Mouse (Mus musculus): Measurements from ENCODE around the gene Tmem98. TPM values are rescaled to one million over a fixed set of nuclear protein-coding genes. Genes with fewer than 3 reads are reported as not detected.

Tmem98 gene
- polyA plus RNA-seq (2015; fragmentation: Nextera tagmentation; extraction: Ambion mirVana), result 126 and 129 TPM in 2 replicates

DNA sequence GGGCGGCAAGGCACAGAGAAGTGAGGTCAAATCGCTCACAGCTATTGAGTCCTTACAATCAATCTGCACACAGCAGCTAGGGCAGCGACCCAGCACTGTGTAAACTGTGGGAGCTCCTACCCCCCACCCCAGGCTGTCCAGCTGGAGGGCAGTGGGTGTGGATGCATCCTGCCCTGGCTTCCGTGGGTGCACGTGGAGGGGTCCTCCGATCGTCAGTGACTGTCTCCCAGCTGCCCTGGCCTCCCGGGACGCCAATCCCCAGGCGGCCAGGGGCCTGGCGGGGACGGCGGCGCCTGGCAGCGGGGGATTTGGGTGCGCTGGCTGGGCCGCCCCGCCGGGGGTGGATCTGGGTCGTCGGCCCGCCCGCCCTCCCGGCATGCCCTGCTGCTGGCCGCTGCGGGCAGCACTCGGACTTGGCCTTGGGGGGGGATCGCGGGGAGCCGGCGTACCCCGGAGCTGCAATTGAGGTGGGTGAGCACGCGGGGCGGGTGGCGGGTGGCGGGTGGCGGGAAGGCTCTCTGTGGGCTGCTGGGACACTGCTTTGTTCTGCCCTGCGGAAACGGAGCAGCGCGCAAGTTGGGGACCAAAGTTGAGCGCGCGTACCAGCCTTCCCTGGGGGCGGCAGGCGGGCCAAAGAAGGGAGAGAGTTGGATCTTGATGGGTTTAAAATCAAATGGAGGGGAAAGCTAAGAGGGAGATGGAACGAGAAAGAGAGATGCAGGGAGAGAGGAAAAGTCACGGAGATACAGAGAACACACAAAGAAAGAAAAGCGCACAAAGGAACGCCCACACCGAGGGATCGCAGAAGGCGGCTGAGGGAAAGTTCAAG is at the start of gene Tmem98:
Gene Tmem98 (plus strand): TSS at position 183 of the 829 bp plus-strand sequence.
- 1% methylated on average over 37 of the region's 54 CpGs for WGBS
- DNase-seq (ENCODE audit: low spot score), result peak; percentile 81
- H3K4me3 ChIP-seq (ENCODE audit: low read depth, low read length), result peak within 1 kb of the TSS; percentile 53

GRCm38 (mm10) chr11:80761285-80761974 is 48.5 kb upstream of the Tmem98 start:
- Histone ChIP-seq H3K9me3 (ENCODE audit: control insufficient read depth, low read length) (no peaks in the 10 kb centered on the region), H3K4me1 (replicated peaks; ENCODE audit: control insufficient read depth, insufficient read depth) (no peaks in the 10 kb centered on the region), H3K4me3 (ENCODE audit: low read depth, low read length) (no peak overlapping the region), H3K9ac (ENCODE audit: low read length) (no peak overlapping the region), H3K36me3 (ENCODE audit: control insufficient read depth, insufficient read depth, low read length) (no peaks in the 10 kb centered on the region), H3K4me2 (replicated peaks; ENCODE audit: low read depth) (no peak overlapping the region), H3K27ac (replicated peaks) (no peak overlapping the region), H3K27me3 (ENCODE audit: control insufficient read depth, insufficient read depth, low read length) (no peaks in the 10 kb centered on the region)
- 62% methylated on average over 3 of the region's 3 CpGs for WGBS
- no peak for ATAC-seq (ENCODE audit: low FRiP score, low TSS enrichment)
- no peak for DNase-seq (ENCODE audit: low spot score)
- no peak for TF ChIP-seq CTCF (IDR thresholded peaks at IDR 0.05; ENCODE audit: low read depth)
- TF ChIP-seq EP300 (optimal IDR thresholded peaks at IDR 0.05), result no peak

More for the DNA sequence above, at the start of gene Tmem98:
- Histone ChIP-seq H3K36me3 (ENCODE audit: control insufficient read depth, insufficient read depth, low read length) (no peaks in the 10 kb centered on the region), H3K27ac (replicated peaks) (peak within 1 kb of the TSS; percentile 89), H3K9ac (ENCODE audit: low read length) (peak within 1 kb of the TSS; percentile 72), H3K9me3 (ENCODE audit: control insufficient read depth, low read length) (no peaks in the 10 kb centered on the region), H3K27me3 (ENCODE audit: control insufficient read depth, insufficient read depth, low read length) (no peaks in the 10 kb centered on the region), H3K4me2 (replicated peaks; ENCODE audit: low read depth) (peak within 1 kb of the TSS; percentile 95), H3K4me1 (replicated peaks; ENCODE audit: control insufficient read depth, insufficient read depth) (peaks cover 3% of the 10 kb centered on the region; the same call in 1 of the 2 replicates)
- peak; percentile 75 for ATAC-seq (ENCODE audit: low FRiP score, low TSS enrichment)
- TF ChIP-seq CTCF (IDR thresholded peaks at IDR 0.05; ENCODE audit: low read depth) (no peak), EP300 (optimal IDR thresholded peaks at IDR 0.05) (no peak)

GRCm38 (mm10) chr11:80762066-80762465 is 47.9 kb upstream of the Tmem98 start:
- TF ChIP-seq EP300 (optimal IDR thresholded peaks at IDR 0.05) (no peak), CTCF (IDR thresholded peaks at IDR 0.05; ENCODE audit: low read depth) (no peak)
- Histone ChIP-seq H3K27ac (replicated peaks) (no peak overlapping the region), H3K4me2 (replicated peaks; ENCODE audit: low read depth) (no peak overlapping the region), H3K36me3 (ENCODE audit: control insufficient read depth, insufficient read depth, low read length) (no peaks in the 10 kb centered on the region), H3K9ac (ENCODE audit: low read length) (no peak overlapping the region), H3K27me3 (ENCODE audit: control insufficient read depth, insufficient read depth, low read length) (no peaks in the 10 kb centered on the region), H3K4me3 (ENCODE audit: low read depth, low read length) (no peak overlapping the region), H3K4me1 (replicated peaks; ENCODE audit: control insufficient read depth, insufficient read depth) (no peaks in the 10 kb centered on the region), H3K9me3 (ENCODE audit: control insufficient read depth, low read length) (no peaks in the 10 kb centered on the region)
- ATAC-seq (ENCODE audit: low FRiP score, low TSS enrichment) (no peak), DNase-seq (ENCODE audit: low spot score) (no peak)
- 65% methylated on average over 4 of the region's 4 CpGs for WGBS

GRCm38 (mm10) chr11:80766068-80766467 is 43.9 kb upstream of the Tmem98 start:
- WGBS, result 89% methylated on average over 4 of the region's 4 CpGs
- Histone ChIP-seq H3K4me3 (ENCODE audit: low read depth, low read length) (no peak overlapping the region), H3K27me3 (ENCODE audit: control insufficient read depth, insufficient read depth, low read length) (no peaks in the 10 kb centered on the region), H3K4me1 (replicated peaks; ENCODE audit: control insufficient read depth, insufficient read depth) (no peaks in the 10 kb centered on the region), H3K4me2 (replicated peaks; ENCODE audit: low read depth) (no peak overlapping the region), H3K9me3 (ENCODE audit: control insufficient read depth, low read length) (no peaks in the 10 kb centered on the region), H3K36me3 (ENCODE audit: control insufficient read depth, insufficient read depth, low read length) (no peaks in the 10 kb centered on the region), H3K9ac (ENCODE audit: low read length) (no peak overlapping the region), H3K27ac (replicated peaks) (no peak overlapping the region)
- ATAC-seq (ENCODE audit: low FRiP score, low TSS enrichment), result no peak
- no peak for DNase-seq (ENCODE audit: low spot score)
- TF ChIP-seq CTCF (IDR thresholded peaks at IDR 0.05; ENCODE audit: low read depth), result no peak
- no peak for TF ChIP-seq EP300 (optimal IDR thresholded peaks at IDR 0.05)

GRCm38 (mm10) chr11:80766472-80767319 is 43.3 kb upstream of the Tmem98 start:
- H3K27ac ChIP-seq (replicated peaks), result no peak overlapping the region
- no peaks in the 10 kb centered on the region for H3K36me3 ChIP-seq (ENCODE audit: control insufficient read depth, insufficient read depth, low read length)
- WGBS, result 58% methylated on average over 6 of the region's 6 CpGs
- no peak for TF ChIP-seq EP300 (optimal IDR thresholded peaks at IDR 0.05)
- TF ChIP-seq CTCF (IDR thresholded peaks at IDR 0.05; ENCODE audit: low read depth), result no peak
- H3K9me3 ChIP-seq (ENCODE audit: control insufficient read depth, low read length), result no peaks in the 10 kb centered on the region
- no peaks in the 10 kb centered on the region for H3K4me1 ChIP-seq (replicated peaks; ENCODE audit: control insufficient read depth, insufficient read depth)
- no peak overlapping the region for H3K4me2 ChIP-seq (replicated peaks; ENCODE audit: low read depth)
- no peak overlapping the region for H3K4me3 ChIP-seq (ENCODE audit: low read depth, low read length)
- DNase-seq (ENCODE audit: low spot score) (no peak), ATAC-seq (ENCODE audit: low FRiP score, low TSS enrichment) (no peak)
- H3K27me3 ChIP-seq (ENCODE audit: control insufficient read depth, insufficient read depth, low read length), result no peaks in the 10 kb centered on the region
- H3K9ac ChIP-seq (ENCODE audit: low read length), result no peak overlapping the region
